Mouse (Mus musculus): ENCODE measurements around the gene Pycr1. TPM values are rescaled to one million over a fixed set of nuclear protein-coding genes. Genes with fewer than 3 reads are reported as not detected.

Pycr1 gene
- polyA plus RNA-seq, 1 experiment from 2014 or later = 1.5 TPM

GRCm38 (mm10) chr11:120629911-120630310 is 13.7 kb downstream of the Pycr1 start:
- Histone ChIP-seq H3K27me3 (ENCODE audit: insufficient read depth, low read length) (no peaks in the 10 kb centered on the region), H3K4me3 (ENCODE audit: low read depth, low read length) (peak overlapping the region; percentile 96), H3K27ac (ENCODE audit: low read depth) (peak overlapping the region; percentile 99), H3K4me1 (ENCODE audit: insufficient read depth) (peaks cover 77% of the 10 kb centered on the region), H3K9ac (replicated peaks) (peak overlapping the region; percentile 98), H3K9me3 (ENCODE audit: low read length) (no peaks in the 10 kb centered on the region), H3K36me3 (replicated peaks; ENCODE audit: insufficient read depth, low read length) (peaks cover 12% of the 10 kb centered on the region), H3K4me2 (ENCODE audit: low read depth, low read length) (peak overlapping the region; percentile 84)
- WGBS (ENCODE audit: insufficient replicate concordance) = 9% methylated on average over 7 of the region's 7 CpGs
- peak; percentile 85 for DNase-seq
- peak; percentile 28 for ATAC-seq
- TF ChIP-seq EP300 (IDR thresholded peaks at IDR 0.05; ENCODE audit: low read depth) = no peak
- TF ChIP-seq CTCF (IDR thresholded peaks at IDR 0.05; ENCODE audit: low read depth) = no peak

DNA sequence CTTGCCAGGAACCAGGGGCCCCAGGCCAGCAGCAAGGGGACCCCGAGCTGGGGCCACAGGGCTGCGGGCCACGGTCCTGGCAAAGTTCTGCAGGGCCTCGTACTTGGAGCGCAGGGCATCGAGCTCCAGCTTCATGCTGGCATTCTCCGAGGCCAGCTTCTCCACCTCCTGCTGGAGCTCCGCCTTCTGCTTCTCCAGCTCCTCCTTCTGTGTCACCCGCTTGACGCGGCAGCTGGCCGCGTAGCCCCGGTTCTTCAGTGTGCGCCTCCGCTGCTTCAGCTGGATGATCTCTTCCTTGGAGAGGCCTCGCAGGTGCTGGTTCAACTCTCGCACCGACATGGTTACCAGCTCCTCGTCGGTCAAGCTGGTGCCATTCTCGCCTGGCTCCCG is 14.2 kb downstream of the Pycr1 start:
- 31% methylated on average over 23 of the region's 23 CpGs for WGBS (ENCODE audit: insufficient replicate concordance)
- Histone ChIP-seq H3K4me1 (ENCODE audit: insufficient read depth) (peaks cover 75% of the 10 kb centered on the region), H3K9me3 (ENCODE audit: low read length) (no peaks in the 10 kb centered on the region), H3K36me3 (replicated peaks; ENCODE audit: insufficient read depth, low read length) (peaks cover 12% of the 10 kb centered on the region), H3K9ac (replicated peaks) (peak overlapping the region; percentile 98), H3K27ac (ENCODE audit: low read depth) (peak overlapping the region; percentile 99), H3K4me2 (ENCODE audit: low read depth, low read length) (peak overlapping the region; percentile 84), H3K27me3 (ENCODE audit: insufficient read depth, low read length) (no peaks in the 10 kb centered on the region), H3K4me3 (ENCODE audit: low read depth, low read length) (peak overlapping the region; percentile 96)
- TF ChIP-seq CTCF (IDR thresholded peaks at IDR 0.05; ENCODE audit: low read depth) (no peak), EP300 (IDR thresholded peaks at IDR 0.05; ENCODE audit: low read depth) (no peak)
- DNase-seq (peak; percentile 81), ATAC-seq (no peak)

GRCm38 (mm10) chr11:120628601-120629340 is 14.8 kb downstream of the Pycr1 start:
- Histone ChIP-seq H3K27me3 (ENCODE audit: insufficient read depth, low read length) (no peaks in the 10 kb centered on the region), H3K4me1 (ENCODE audit: insufficient read depth) (peaks cover 74% of the 10 kb centered on the region), H3K4me2 (ENCODE audit: low read depth, low read length) (peak overlapping the region; percentile 84), H3K9me3 (ENCODE audit: low read length) (no peaks in the 10 kb centered on the region), H3K27ac (ENCODE audit: low read depth) (peak overlapping the region; percentile 99), H3K36me3 (replicated peaks; ENCODE audit: insufficient read depth, low read length) (peaks cover 12% of the 10 kb centered on the region), H3K9ac (replicated peaks) (peak overlapping the region; percentile 98), H3K4me3 (ENCODE audit: low read depth, low read length) (peak overlapping the region; percentile 96)
- DNase-seq (peak; percentile 27), ATAC-seq (no peak)
- 79% methylated on average over 23 of the region's 23 CpGs for WGBS (ENCODE audit: insufficient replicate concordance)
- TF ChIP-seq CTCF (IDR thresholded peaks at IDR 0.05; ENCODE audit: low read depth) (no peak), EP300 (IDR thresholded peaks at IDR 0.05; ENCODE audit: low read depth) (no peak)

DNA sequence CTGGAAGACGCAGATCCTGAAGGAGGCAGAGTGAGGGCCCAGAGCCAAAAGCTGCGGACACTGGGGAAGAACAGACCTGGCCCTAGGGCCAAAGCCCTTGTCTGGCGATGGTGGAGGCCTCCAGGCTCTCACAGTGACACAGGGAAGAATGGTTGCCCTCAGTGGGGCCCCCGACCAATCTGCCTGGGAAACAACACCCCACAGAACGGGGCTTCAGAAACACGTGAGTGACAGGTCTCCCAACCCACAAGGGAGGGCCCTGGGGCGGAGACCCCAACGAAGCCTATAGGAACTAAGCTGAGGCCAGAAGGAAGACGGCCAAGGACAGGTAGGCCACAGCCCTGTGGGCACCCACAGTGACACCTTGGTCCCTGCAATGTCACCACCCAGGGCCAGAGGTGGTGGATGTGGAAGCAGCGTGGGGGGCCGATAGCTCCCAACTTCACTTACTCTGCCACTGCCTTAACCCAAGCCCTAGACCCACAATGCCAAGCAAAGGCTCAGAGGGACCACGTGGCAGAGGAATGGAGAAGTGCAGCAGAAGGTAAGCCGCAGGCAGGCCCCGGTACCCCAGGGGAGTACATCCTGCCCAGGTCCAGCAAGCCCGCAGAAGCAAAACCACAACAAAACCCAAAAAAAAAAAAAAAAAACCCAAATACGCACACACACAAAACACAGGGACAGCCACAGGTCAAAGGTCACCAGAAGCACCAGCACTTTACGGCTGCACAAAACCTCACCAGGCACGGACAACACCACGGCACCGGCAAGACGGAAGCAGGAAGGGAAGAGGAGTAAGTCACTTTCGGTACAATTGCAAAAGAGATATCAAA is 15.9 kb downstream of the Pycr1 start:
- ATAC-seq = no peak
- no peaks in the 10 kb centered on the region for H3K27me3 ChIP-seq (ENCODE audit: insufficient read depth, low read length)
- H3K9me3 ChIP-seq (ENCODE audit: low read length) = no peaks in the 10 kb centered on the region
- DNase-seq = peak; percentile 66
- 33% methylated on average over 22 of the region's 22 CpGs for whole genome bisulfite sequencing (ENCODE audit: insufficient replicate concordance)
- H3K36me3 ChIP-seq (replicated peaks; ENCODE audit: insufficient read depth, low read length) = peaks cover 21% of the 10 kb centered on the region
- H3K9ac ChIP-seq (replicated peaks) = peak overlapping the region; percentile 42; the same call in 1 of the 2 replicates
- peak overlapping the region; percentile 84 for H3K4me2 ChIP-seq (ENCODE audit: low read depth, low read length)
- peak overlapping the region; percentile 96 for H3K4me3 ChIP-seq (ENCODE audit: low read depth, low read length)
- peak overlapping the region; percentile 99 for H3K27ac ChIP-seq (ENCODE audit: low read depth)
- H3K4me1 ChIP-seq (ENCODE audit: insufficient read depth) = peaks cover 77% of the 10 kb centered on the region
- TF ChIP-seq CTCF (IDR thresholded peaks at IDR 0.05; ENCODE audit: low read depth) (no peak), EP300 (IDR thresholded peaks at IDR 0.05; ENCODE audit: low read depth) (no peak)

DNA sequence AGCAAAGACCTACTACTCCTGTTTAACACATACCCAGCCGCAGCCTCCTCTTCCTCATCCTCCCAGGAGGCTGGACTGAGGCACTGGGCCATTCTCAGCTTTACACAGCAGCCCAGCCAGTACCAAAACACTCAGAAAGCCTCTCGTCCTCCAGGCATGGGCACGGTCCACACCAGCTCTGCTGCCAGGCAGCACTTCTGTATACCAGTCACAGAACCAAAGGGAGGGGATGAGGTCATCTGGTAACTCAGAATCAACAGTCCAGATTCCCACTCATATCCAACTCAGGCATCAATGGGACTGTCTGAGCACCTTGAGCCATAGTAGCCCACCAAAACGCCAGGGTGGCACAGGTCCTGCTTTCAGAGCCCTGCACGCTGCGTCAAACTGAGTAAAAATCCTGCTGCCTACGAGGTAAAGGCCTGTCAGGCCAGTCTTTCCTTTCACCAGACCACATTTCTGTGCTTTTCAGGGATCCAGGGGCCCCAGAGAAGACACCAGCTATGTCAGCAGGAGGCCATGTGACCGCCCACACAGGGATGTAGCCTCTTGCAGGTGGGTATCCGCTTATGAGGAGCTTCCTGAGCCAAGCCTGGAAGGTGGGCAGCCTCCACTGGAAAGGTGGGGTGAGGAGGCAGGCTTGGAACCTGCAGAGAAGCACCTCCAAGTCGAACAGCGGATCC is 16.6 kb downstream of the Pycr1 start:
- H3K4me2 ChIP-seq (ENCODE audit: low read depth, low read length) = peak overlapping the region; percentile 84
- TF ChIP-seq CTCF (IDR thresholded peaks at IDR 0.05; ENCODE audit: low read depth) (no peak), EP300 (IDR thresholded peaks at IDR 0.05; ENCODE audit: low read depth) (no peak)

More for the DNA sequence above, 16.6 kb downstream of the Pycr1 start:
- H3K27me3 ChIP-seq (ENCODE audit: insufficient read depth, low read length) = no peaks in the 10 kb centered on the region
- no peak for DNase-seq
- no peak overlapping the region for H3K4me3 ChIP-seq (ENCODE audit: low read depth, low read length)
- H3K9me3 ChIP-seq (ENCODE audit: low read length) = no peaks in the 10 kb centered on the region
- H3K27ac ChIP-seq (ENCODE audit: low read depth) = peak overlapping the region; percentile 99
- peaks cover 73% of the 10 kb centered on the region for H3K4me1 ChIP-seq (ENCODE audit: insufficient read depth)
- WGBS (ENCODE audit: insufficient replicate concordance) = 85% methylated on average over 11 of the region's 11 CpGs
- peaks cover 27% of the 10 kb centered on the region for H3K36me3 ChIP-seq (replicated peaks; ENCODE audit: insufficient read depth, low read length)
- H3K9ac ChIP-seq (replicated peaks) = peak overlapping the region; percentile 42; the same call in 1 of the 2 replicates
- ATAC-seq = no peak
